Mouse (Mus musculus) adrenal gland, adult 8-10 months (tissue): ENCODE data around the gene Zfand3. TPM values are rescaled to one million over a fixed set of nuclear protein-coding genes. Genes with fewer than 3 reads are reported as not detected.

Source experiments
- DNase-seq: peaks from one replicate; pipeline ENCODE4 v3.0.0; 2022
- total RNA-seq, 4 experiments: library from RNA; stranded (reverse); gene quantifications; 2 replicates each; pipeline ENCODE4 v1.2.4; 2022

Gene Zfand3
- 100 to 1,000 TPM; 150 to 175 (median 171) TPM for total RNA-seq

DNA sequence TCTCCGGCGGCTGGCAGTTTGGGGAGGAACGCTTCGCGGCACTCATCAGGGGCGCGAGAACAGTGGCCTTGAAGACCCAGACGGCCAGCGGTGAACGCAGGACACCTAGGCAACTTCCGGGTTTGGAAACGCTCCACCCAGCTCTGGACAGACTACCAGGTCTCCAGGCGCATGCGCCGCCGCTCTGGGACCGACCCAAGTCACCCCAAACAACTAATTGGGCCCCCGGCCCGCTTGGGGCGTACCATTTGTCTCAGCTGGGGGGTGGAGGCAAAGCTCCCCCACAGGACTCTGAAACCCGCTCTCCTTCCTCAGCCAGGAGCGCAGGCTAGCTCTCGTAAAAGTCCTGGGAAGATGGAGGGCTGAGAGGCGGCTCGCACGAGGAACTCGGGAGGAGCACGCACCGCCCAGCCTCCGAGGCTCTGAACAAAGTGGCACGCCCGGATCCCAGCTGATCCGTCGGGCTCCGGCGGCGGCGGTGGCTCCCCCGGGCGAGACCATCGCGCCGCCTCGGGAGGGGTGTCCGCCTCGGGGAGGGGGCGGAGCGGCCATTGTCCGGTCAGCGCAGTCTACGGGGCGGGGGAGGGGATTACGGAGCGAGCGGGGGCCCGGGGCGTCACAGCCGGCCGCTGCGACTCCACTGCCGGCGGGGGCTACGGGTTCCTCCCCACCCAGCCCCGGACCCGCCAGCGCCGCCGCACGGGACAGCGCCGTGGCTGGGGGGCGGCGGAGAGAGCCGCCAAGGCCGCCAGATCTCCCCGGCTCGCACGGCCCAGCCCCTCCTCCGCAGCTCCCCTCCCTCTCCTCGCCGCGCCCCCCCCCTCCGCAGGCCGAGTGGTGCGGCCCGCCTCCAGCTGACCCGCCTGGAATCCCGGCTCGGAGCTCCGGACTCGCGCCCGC is at the start of gene Zfand3:
TSS of gene Zfand3 (plus strand) at position 531 of the 900 bp plus-strand sequence.
- peak; percentile 93 for DNase-seq

GRCm38 (mm10) chr17:29955880-29956279 is 48.7 kb upstream of the Zfand3 start:
- DNase-seq = no peak

DNA sequence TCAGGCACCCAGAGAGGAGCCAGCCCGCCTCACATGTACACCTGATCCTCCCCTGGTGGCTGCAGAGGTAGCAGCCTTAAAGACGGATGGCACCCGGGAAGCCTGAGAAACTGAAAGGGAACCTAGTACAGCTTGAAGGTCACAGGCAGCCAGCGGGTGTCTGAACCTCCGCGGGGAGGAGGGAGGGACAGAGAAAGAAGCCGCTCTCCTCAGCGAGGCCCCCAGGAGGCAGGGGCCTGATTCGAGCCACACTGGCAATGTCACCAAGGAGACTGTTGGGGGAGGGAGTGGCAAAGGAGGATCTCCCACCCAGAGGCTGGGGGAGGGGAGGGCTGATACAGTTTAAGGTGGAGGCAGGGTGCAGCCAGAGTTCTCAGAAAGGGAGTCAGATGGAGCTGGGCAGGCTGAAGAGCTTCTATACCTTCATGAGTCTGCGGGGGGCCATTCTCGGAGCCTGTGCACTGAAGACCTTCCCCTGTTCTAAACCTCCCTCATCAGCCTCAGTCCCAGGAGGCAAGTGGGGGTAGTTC is 40.7 kb upstream of the Zfand3 start:
- DNase-seq = peak; percentile 25

GRCm38 (mm10) chr17:29965506-29965905 is 39.0 kb upstream of the Zfand3 start:
- no peak for DNase-seq

DNA sequence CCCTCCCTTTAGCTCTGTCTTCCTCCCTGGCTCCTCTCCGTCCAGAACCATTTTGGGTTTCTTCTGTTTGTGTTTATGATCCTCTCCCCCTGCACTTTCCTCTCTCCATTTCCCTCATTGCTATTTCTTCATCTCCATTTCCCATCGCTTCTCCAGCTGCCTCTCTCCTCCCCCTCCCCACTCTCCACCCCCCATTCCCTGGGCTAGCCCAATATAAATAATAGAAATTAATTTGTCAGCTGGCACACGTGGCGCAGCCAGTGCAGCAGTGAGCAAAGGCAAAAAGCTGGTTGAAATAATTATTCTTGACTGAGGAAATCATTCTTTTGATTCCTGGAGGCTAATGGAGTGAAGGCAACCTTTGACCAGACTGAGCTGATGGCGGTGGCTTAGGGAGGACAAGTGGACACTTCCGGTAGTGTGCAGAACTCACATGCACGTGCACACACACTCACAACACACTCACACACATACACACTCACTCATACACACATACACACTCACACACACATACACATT is 34.4 kb upstream of the Zfand3 start, which contains the start of gene Mdga1:
TSS of gene Mdga1 (minus strand) at position 51 of the 519 bp plus-strand sequence.
- no peak for DNase-seq

DNA sequence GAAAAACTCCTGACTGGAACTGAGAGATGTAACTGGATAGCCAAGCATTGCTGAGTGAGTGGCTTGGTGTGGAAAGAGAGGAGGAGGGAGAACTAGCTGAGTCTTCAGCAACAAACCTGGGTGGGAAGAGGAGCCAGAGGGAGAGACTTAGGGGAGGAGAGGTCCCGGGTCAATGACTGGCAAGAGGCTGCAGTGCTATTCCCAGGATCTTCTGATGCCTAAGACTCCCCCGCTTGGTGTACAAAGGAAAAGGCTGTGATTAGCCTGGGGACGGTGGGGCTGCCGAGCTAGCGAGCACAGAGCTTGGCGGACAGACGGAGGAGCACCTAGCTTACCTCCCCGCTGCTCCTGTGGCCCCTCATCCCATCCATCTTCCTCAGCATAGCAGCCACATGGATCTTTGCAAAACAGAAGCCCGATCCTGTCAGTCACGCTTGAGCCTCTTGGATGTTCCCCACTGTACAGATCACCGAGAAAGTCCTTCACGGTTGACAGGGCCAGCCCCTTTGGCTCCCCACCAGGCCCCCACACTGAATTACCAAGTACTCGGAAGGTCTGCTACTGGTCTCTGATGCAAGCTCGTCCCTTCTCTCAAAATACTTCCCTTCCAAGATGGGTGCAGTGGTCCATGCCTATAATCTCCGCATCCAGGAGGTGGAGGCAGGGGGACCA is 32.6 kb upstream of the Zfand3 start:
- DNase-seq = no peak

- no peak for DNase-seq
Measured at GRCm38 (mm10) chr17:29973226-29973625, 31.3 kb upstream of the Zfand3 start.

GRCm38 (mm10) chr17:29975731-29976130 is 28.8 kb upstream of the Zfand3 start:
- peak; percentile 74 for DNase-seq

DNA sequence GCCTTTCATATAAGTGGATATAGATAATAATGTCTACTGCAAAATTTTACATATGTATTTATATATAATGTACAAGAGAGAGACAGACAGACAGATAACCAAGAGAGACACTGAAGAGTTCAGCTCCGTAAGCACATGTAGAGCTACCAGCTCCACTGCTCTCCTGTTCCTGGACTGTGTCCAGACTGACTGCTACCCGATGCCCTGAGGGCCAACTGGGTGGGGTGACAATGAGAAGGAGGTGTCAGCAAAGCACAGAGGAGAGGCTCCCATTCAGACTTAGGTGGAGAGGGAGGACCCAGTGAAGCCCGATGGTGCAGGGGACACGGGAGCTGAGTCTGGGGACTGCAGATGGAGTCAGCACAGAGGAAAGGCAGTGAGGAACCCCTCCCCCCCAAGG is 25.5 kb upstream of the Zfand3 start:
- DNase-seq = no peak

DNA sequence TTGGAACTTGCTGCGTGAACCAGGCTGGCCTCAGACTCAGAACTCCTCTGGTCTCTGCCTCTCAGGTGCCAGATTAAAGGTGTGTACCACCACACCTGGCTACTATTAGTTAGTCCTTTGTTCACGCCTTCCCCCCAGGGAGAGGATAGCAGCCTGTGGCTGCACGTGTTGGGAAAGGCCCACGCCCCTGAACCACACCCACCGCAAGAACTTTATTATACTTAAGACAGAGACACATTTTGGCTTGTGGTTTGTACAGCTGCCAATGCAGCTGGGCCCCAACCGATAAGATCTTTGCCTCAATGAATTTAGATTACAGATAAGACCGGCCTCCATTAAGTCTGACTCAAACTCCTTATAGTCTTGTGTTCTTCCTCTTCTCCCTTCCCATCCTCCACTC is 24.7 kb upstream of the Zfand3 start:
- DNase-seq = no peak

DNA sequence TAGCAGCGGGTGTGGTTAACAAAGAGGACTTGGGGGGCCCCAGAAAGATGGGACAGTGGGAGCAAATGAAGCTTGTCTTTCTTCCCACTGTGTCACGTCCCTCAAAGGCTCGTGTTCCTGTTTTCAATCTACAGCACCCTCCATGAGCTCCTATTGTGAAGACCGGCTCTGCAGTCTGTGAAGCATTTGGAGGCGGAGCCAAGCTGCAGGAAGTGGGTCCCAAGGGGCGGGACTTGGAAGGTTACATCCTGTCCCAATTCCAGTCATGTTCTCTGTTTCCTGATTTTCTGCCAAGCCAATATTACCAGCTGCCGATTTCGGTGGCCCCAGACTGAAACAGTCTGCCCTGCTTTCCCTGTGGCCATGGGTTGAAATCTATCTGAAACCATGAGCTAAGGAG is 23.0 kb upstream of the Zfand3 start:
- DNase-seq = no peak

- no peak for DNase-seq
Measured at GRCm38 (mm10) chr17:29983190-29983589, 21.3 kb upstream of the Zfand3 start.

- DNase-seq = no peak
Measured at GRCm38 (mm10) chr17:29984931-29985330, 19.6 kb upstream of the Zfand3 start.

GRCm38 (mm10) chr17:29985534-29985933 is 19.0 kb upstream of the Zfand3 start:
- no peak for DNase-seq

DNA sequence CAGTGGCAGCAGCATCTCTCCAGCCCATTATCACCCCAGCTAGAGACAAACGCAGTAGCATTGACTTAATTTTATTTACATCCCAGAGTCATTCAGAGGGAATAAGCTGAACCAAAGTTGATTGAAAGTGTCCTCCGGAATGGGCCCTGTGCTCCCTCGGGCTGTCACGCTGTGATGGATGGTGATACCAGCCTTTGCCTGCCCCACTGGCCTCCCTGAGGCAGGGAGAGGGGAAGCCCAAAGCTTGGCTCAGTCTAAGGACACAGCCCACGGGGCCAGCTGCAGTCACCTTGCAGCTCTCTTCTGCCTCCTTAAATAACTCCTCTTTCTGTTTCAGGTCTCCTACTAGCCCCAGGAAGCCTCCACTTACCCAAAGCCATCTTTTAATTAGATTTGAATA is 16.4 kb upstream of the Zfand3 start:
- DNase-seq = no peak

DNA sequence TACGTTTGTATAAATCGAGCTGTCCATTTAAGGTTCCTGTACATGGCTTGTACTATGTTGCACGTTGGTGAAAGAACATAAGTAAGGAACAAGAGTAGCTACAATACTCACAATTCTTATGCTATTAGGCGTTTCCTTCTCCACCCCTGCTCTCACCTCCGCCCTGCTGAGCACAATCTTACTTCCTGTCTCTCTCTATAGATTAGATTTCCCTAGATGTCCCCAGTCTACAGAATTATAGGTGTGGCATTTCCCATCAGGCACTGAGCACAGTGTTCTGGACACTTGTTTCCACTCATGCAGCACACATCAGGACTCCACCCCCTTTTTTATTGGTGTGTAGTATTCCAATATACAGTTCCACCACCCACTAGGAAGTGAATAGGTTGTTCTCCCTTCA is 14.9 kb upstream of the Zfand3 start:
- DNase-seq = no peak

DNA sequence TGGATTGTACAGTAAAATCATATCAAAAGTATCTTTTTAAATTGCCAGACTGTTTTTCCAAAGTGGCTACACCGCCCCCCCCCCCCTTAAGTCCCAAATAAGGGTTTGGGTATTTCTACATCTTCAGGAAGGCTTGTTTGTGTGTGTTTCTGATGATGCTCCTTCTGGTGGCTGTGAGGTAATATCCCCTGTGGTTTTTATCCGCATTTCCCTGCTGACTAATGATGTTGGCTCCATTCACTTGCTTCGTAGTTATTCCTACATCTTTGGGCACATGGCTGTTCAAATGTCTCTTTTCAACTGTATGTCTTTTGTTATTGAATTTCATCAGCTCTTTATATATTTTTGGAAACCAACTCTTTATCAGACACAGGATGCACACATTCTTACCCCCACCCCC is 14.4 kb upstream of the Zfand3 start:
- DNase-seq = no peak

DNA sequence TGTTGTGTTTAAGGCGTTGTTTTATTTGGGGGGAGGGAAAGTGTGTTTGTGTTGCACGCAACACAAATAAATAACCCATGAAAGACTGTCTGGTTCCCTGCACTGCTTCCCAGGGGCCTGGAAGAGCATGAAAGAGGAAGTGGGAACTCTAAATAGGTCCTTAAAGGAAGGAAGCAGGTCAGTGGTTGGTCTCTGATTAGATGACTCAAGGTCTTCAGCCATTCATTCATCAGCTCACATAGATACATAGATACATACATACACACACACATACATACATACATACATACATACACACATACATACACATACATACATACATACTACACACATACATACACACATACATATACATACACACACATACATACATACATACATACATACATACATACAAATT is 13.7 kb upstream of the Zfand3 start:
- DNase-seq = no peak

DNA sequence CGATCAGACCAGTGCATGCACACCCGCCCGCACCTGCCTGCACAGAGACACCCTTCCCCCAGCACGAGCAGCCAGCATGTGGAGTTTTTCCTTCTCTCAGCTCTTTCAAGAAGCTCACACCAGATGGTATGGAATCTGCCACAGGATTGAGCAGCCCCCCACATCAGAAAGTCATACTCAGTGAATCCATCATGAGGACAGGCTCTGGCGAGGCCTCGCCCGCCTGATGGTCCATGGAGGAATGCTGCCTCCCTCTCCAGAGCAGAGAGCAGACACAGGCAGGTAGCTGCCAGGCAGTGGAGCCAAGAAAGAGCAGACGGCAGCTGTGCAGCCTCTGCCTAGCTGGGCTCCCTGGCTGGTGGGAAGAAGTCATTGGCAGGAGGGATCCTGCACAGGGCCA is 11.0 kb upstream of the Zfand3 start:
- DNase-seq = no peak

DNA sequence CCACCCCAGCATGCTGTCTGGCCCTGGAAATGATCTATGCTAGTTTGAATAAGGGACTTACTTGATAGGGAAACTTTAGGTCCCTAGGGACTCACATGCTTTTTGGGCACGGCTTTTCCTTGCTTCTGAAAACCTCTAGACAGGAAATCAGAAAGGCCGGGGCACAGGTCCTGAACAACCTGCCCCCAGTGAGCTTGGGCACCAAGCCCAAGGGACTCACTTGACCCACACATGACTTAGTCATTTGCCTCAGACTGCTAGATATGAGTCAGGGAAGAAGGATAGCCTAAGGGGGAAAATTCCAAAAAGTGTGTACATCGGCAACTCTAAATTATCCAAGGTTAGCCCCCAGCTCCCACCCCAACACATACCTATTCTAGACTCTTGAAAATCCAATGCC is 10.5 kb upstream of the Zfand3 start:
- no peak for DNase-seq

GRCm38 (mm10) chr17:29994459-29994858 is 10.1 kb upstream of the Zfand3 start:
- DNase-seq = no peak

- DNase-seq = no peak
Measured at GRCm38 (mm10) chr17:29995986-29996385, 8.5 kb upstream of the Zfand3 start.

DNA sequence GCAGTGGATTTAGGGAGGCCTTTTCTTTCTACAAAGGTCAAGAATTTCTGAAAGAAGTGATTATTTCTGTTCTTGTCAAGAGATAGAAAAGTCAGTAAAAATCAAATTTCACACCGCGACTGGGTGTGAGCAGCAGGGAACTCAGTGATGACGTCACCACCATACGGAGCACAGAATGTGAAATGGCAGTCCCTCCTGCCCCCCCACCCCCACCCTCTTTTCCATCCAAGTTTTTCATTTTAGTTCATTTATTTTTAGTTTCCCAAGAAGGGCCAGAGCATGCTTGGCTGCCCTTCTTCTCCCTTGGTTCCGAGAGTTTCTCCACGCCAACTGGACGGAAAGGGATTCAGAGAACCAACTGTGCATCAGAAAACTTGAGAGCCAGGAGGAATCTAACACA is 6.8 kb upstream of the Zfand3 start:
- DNase-seq = no peak
